Mouse (Mus musculus) NIH3T3 (cell line): ENCODE results near the gene Tmem243.
"Not testable (repeated sequence)": the region's sequence is repeated elsewhere in the genome, so short reads cannot be mapped to it uniquely, and the experiment has no call there.

Experiments
- DNase-seq: peaks from one replicate; pipeline ENCODE4 v3.0.0-alpha.2; 2012; ENCODE audit warnings: low read depth

The Tmem243 gene

GRCm38 (mm10) chr5:9107296-9108089, 7.0 kb downstream of the Tmem243 start:
- DNase-seq, result no peak

GRCm38 (mm10) chr5:9108490-9108889, 8.0 kb downstream of the Tmem243 start:
- DNase-seq, result no peak

- DNase-seq, result no peak
These were observed 9.1 kb downstream of the Tmem243 start for GRCm38 (mm10) chr5:9109582-9109981.

GRCm38 (mm10) chr5:9111285-9111684, 10.8 kb downstream of the Tmem243 start:
- no peak for DNase-seq

- DNase-seq, result peak; percentile 76
These were observed 11.3 kb downstream of the Tmem243 start for GRCm38 (mm10) chr5:9111759-9112158.

GRCm38 (mm10) chr5:9114162-9114561, 13.7 kb downstream of the Tmem243 start:
- no peak for DNase-seq

- DNase-seq, result no peak
These were observed 23.7 kb downstream of the Tmem243 start for GRCm38 (mm10) chr5:9124134-9124533.

GRCm38 (mm10) chr5:9128566-9128965, 28.1 kb downstream of the Tmem243 start:
- no peak for DNase-seq

- no peak for DNase-seq
These were observed 31.3 kb downstream of the Tmem243 start for GRCm38 (mm10) chr5:9131786-9132185.

GRCm38 (mm10) chr5:9135588-9135987, 35.1 kb downstream of the Tmem243 start:
- no peak for DNase-seq

GRCm38 (mm10) chr5:9140724-9141123, 40.3 kb downstream of the Tmem243 start:
- DNase-seq, result no peak

GRCm38 (mm10) chr5:9142376-9142775, 41.9 kb downstream of the Tmem243 start:
- no peak for DNase-seq

GRCm38 (mm10) chr5:9149273-9149850, 48.9 kb downstream of the Tmem243 start:
- DNase-seq, result no peak

- no peak for DNase-seq
These were observed 56.3 kb downstream of the Tmem243 start for GRCm38 (mm10) chr5:9156746-9157145.

- DNase-seq, result no peak
These were observed 56.9 kb downstream of the Tmem243 start for GRCm38 (mm10) chr5:9157336-9157735.

- DNase-seq, result peak; percentile 59
These were observed 60.5 kb downstream of the Tmem243 start for GRCm38 (mm10) chr5:9160831-9161455.

GRCm38 (mm10) chr5:9161456-9162041, 61.1 kb downstream of the Tmem243 start, which contains the start of gene Dmtf1:
Gene Dmtf1 (minus strand): TSS chr5:9161776.
- peak; percentile 97 for DNase-seq

- peak; percentile 41 for DNase-seq
These were observed 61.6 kb downstream of the Tmem243 start for GRCm38 (mm10) chr5:9162088-9162487.

GRCm38 (mm10) chr5:9163411-9163810, 62.9 kb downstream of the Tmem243 start:
- no peak for DNase-seq

- not testable (repeated sequence) for DNase-seq
These were observed 64.7 kb downstream of the Tmem243 start for GRCm38 (mm10) chr5:9165151-9165550.

GRCm38 (mm10) chr5:9166366-9166765, 65.9 kb downstream of the Tmem243 start:
- DNase-seq, result no peak

GRCm38 (mm10) chr5:9169328-9170005, 69.0 kb downstream of the Tmem243 start:
- peak; percentile 25 for DNase-seq
